23 mouse cellular contexts compared by ENCODE assay signal in genomic region chr3:85317306-85317705, GRCm38 (mm10).
DNase-seq lines count a peak whose midpoint lies in the region; ATAC-seq and TF ChIP-seq lines count a peak whose summit lies in the region.
"Had no signal": no experiment of that assay in that cellular context is flagged by ENCODE, and none has a peak within 500 bp of the region (broad histone marks: within the 10 kb centered on the region; RNA-seq: fewer than 3 reads in every experiment).

No protein-coding gene starts in this region.

- no peaks in the 10 kb centered on the region for H3K4me1 ChIP-seq in testis, adult 2 months (ENCODE audit: control insufficient read depth, insufficient read depth, low read length)
- no peaks in the 10 kb centered on the region for H3K4me1 ChIP-seq in intestine, embryonic 16.5 days (ENCODE audit: control insufficient read depth, insufficient read depth, low read length)

- no peak overlapping the region for H3K4me3 ChIP-seq in left cerebral cortex, adult 2 months
- peak overlapping the region; percentile 2; the same call in 1 of the 2 replicates for H3K4me3 ChIP-seq in testis, adult 2 months (ENCODE audit: control insufficient read depth, low read depth, low read length)
- H3K4me3 ChIP-seq in intestine, embryonic 16.5 days (ENCODE audit: low read length): no peak overlapping the region
- H3K4me3 ChIP-seq: embryonic facial prominence, embryonic 10.5 days; embryonic facial prominence, embryonic 12.5 days; forebrain, embryonic 13.5 days had no signal

- no peaks in the 10 kb centered on the region for H3K9me3 ChIP-seq in intestine, embryonic 16.5 days (ENCODE audit: control insufficient read depth, low read length)
- H3K9me3 ChIP-seq: embryonic facial prominence, embryonic 10.5 days; embryonic facial prominence, embryonic 12.5 days; forebrain, embryonic 13.5 days had no signal

- intact Hi-C loops in left cerebral cortex, adult 2 months (cut with DNase I): loop anchor here (10.0 kb wide), 1 partner anchor 363 kb away; no protein-coding TSS in a partner anchor
- intact Hi-C loops in left cerebral cortex, postnatal 36 days (cut with DNase I): loop anchor here (10.0 kb wide), 4 partner anchors 133 to 363 kb away; no protein-coding TSS in a partner anchor

- peak; percentile 55 for DNase-seq in heart, adult 11 months
- no peak for DNase-seq in heart, postnatal 4 days
- DNase-seq in left cerebral cortex, adult 2 months (ENCODE audit: extremely low spot score in 1 of 2, low spot score in 2 of 2): no peak
- DNase-seq in left cerebral cortex, postnatal 36 days (ENCODE audit: low spot score in 2 of 2): no peak
- no peak for DNase-seq in testis, postnatal 14 days (ENCODE audit: low spot score)
- DNase-seq: adrenal gland, adult 8-10 months; adrenal gland, postnatal 14 days; adrenal gland, postnatal 36 days; B cell, adult 2 months; cerebellum, adult 11-12 months; cerebellum, adult 2 months; cerebellum, adult 9-10 months; cerebellum, postnatal 10 days; cerebellum, postnatal 25 days had no signal

- H3K4me2 ChIP-seq in intestine, embryonic 16.5 days (ENCODE audit: low read depth, low read length): no peak overlapping the region
- H3K4me2 ChIP-seq: embryonic facial prominence, embryonic 12.5 days; forebrain, embryonic 13.5 days had no signal

- no peak for TF ChIP-seq CTCF in left cerebral cortex, adult 2 months (IDR thresholded peaks at IDR 0.05)
- TF ChIP-seq CTCF in testis, adult 2 months (IDR thresholded peaks at IDR 0.05; ENCODE audit: control insufficient read depth, insufficient read depth, insufficient replicate concordance, low read depth, low read length): no peak

- no peaks in the 10 kb centered on the region for H3K27me3 ChIP-seq in testis, adult 2 months (ENCODE audit: control insufficient read depth, insufficient read depth, low read length)
- no peaks in the 10 kb centered on the region for H3K27me3 ChIP-seq in intestine, embryonic 16.5 days (replicated peaks; ENCODE audit: control insufficient read depth, insufficient read depth, low read length)
- H3K27me3 ChIP-seq: CH12.LX; embryonic facial prominence, embryonic 12.5 days; forebrain, embryonic 13.5 days had no signal

- no peak for ATAC-seq in intestine, embryonic 16.5 days
- ATAC-seq: activated CD4-positive, CD25-positive, alpha-beta regulatory T cell, adult 4 months; CD4-positive, CD25-positive, alpha-beta regulatory T cell, adult 4 months; forebrain, embryonic 13.5 days; forebrain, embryonic 16.5 days had no signal

- TF ChIP-seq POLR2A in testis, adult 2 months (IDR thresholded peaks at IDR 0.05; ENCODE audit: control insufficient read depth, low read depth, low read length): no peak

- 87% methylated on average over 4 of the region's 4 CpGs for WGBS in intestine, embryonic 16.5 days

- peak overlapping the region; percentile 74 for H3K27ac ChIP-seq in left cerebral cortex, adult 2 months
- no peak overlapping the region for H3K27ac ChIP-seq in testis, adult 2 months (ENCODE audit: control insufficient read depth, insufficient read depth, low read depth, low read length)
- no peak overlapping the region for H3K27ac ChIP-seq in intestine, embryonic 16.5 days (ENCODE audit: low read length)
- H3K27ac ChIP-seq: embryonic facial prominence, embryonic 10.5 days; embryonic facial prominence, embryonic 12.5 days; forebrain, embryonic 13.5 days had no signal

- H3K9ac ChIP-seq in intestine, embryonic 16.5 days (ENCODE audit: low read depth, low read length): no peak overlapping the region
- H3K9ac ChIP-seq: embryonic facial prominence, embryonic 12.5 days; forebrain, embryonic 13.5 days had no signal

- H3K36me3 ChIP-seq in testis, adult 2 months (ENCODE audit: control insufficient read depth, insufficient read depth, low read length): no peaks in the 10 kb centered on the region
- no peaks in the 10 kb centered on the region for H3K36me3 ChIP-seq in intestine, embryonic 16.5 days (ENCODE audit: control insufficient read depth, insufficient read depth, low read length)
- H3K36me3 ChIP-seq: embryonic facial prominence, embryonic 10.5 days; embryonic facial prominence, embryonic 12.5 days had no signal
